28 mouse cellular contexts compared by ENCODE assay signal in genomic region chr3:84775577-84775976, GRCm38 (mm10). TPM values are rescaled to one million over a fixed set of nuclear protein-coding genes. Genes with fewer than 3 reads are reported as not detected.
A peak's percentile ranks its signal among the peaks of the same experiment; 100 is the strongest.
DNase-seq lines count a peak whose midpoint lies in the region; ATAC-seq and TF ChIP-seq lines count a peak whose summit lies in the region.
"Had no signal": no experiment of that assay in that cellular context is flagged by ENCODE, and none has a peak within 500 bp of the region (broad histone marks: within the 10 kb centered on the region; RNA-seq: fewer than 3 reads in every experiment).

No protein-coding gene starts in this region.

- no peak overlapping the region for H3K4me2 ChIP-seq in lung, postnatal 0 days (replicated peaks; ENCODE audit: low read depth, low read length)
- no peak overlapping the region for H3K4me2 ChIP-seq in limb, embryonic 15.5 days
- H3K4me2 ChIP-seq: forebrain, embryonic 12.5 days; heart, embryonic 11.5 days; hindbrain, embryonic 12.5 days; midbrain, embryonic 15.5 days had no signal

- TF ChIP-seq EP300 in lung, postnatal 0 days (IDR thresholded peaks at IDR 0.05), result no peak

- intact Hi-C loops in gastrocnemius, adult 2 months (cut with DNase I), result no loop called here

- H3K4me3 ChIP-seq in lung, postnatal 0 days (ENCODE audit: low read depth, low read length), result no peak overlapping the region
- H3K4me3 ChIP-seq in limb, embryonic 10.5 days, result no peak overlapping the region
- H3K4me3 ChIP-seq in limb, embryonic 15.5 days, result no peak overlapping the region
- H3K4me3 ChIP-seq in gastrocnemius, adult 2 months, result no peak overlapping the region
- H3K4me3 ChIP-seq in cerebellum, adult 2 months (replicated peaks; ENCODE audit: insufficient read depth, low read depth, low read length), result no peak overlapping the region
- H3K4me3 ChIP-seq: erythroblast, embryonic 14.5 days; forebrain, embryonic 12.5 days; hindbrain, embryonic 12.5 days; layer of hippocampus, adult 2 months; midbrain, embryonic 10.5 days; midbrain, embryonic 15.5 days had no signal

- no peaks in the 10 kb centered on the region for H3K27me3 ChIP-seq in lung, postnatal 0 days (replicated peaks; ENCODE audit: insufficient read depth, low read length)
- H3K27me3 ChIP-seq in limb, embryonic 10.5 days (ENCODE audit: low read depth, poor library complexity, severe bottlenecking), result no peaks in the 10 kb centered on the region
- H3K27me3 ChIP-seq in limb, embryonic 15.5 days, result no peaks in the 10 kb centered on the region
- H3K27me3 ChIP-seq in cerebellum, adult 2 months (ENCODE audit: control insufficient read depth, insufficient read depth, low read length), result no peaks in the 10 kb centered on the region
- H3K27me3 ChIP-seq: forebrain, embryonic 12.5 days; hindbrain, embryonic 12.5 days; midbrain, embryonic 15.5 days; Patski had no signal

- no peak overlapping the region for H3K9ac ChIP-seq in lung, postnatal 0 days (replicated peaks; ENCODE audit: low read depth)
- H3K9ac ChIP-seq in limb, embryonic 15.5 days, result no peak overlapping the region
- H3K9ac ChIP-seq: forebrain, embryonic 12.5 days; forebrain, postnatal 0 days; hindbrain, embryonic 12.5 days; liver, embryonic 14.5 days; midbrain, embryonic 15.5 days had no signal

- peak; percentile 21 for DNase-seq in lung, postnatal 0 days (ENCODE audit: low spot score)
- no peak for DNase-seq in lung, postnatal 25 days (ENCODE audit: low spot score)
- no peak for DNase-seq in limb, embryonic 10.5 days (ENCODE audit: low spot score)
- DNase-seq in gastrocnemius, adult 2 months, result no peak
- no peak for DNase-seq in cerebellum, adult 2 months
- DNase-seq in right cerebral cortex, adult 18-20 months, result no peak
- DNase-seq in heart, adult 9 months (ENCODE audit: low spot score in 2 of 2), result no peak
- DNase-seq: adrenal gland, postnatal 10 days; cerebellum, adult 9-10 months; forebrain, postnatal 0 days; gastrocnemius, postnatal 10 days; heart, postnatal 36 days; kidney, adult 11 months; left cerebral cortex, postnatal 4 days; lung, adult 2 months; lung, postnatal 14 days; spleen, adult 18-20 months had no signal

- H3K9me3 ChIP-seq in lung, postnatal 0 days (ENCODE audit: low read length), result no peaks in the 10 kb centered on the region
- H3K9me3 ChIP-seq in limb, embryonic 10.5 days (replicated peaks), result no peaks in the 10 kb centered on the region
- no peaks in the 10 kb centered on the region for H3K9me3 ChIP-seq in limb, embryonic 15.5 days
- H3K9me3 ChIP-seq: forebrain, embryonic 12.5 days; hindbrain, embryonic 12.5 days; midbrain, embryonic 10.5 days; midbrain, embryonic 15.5 days had no signal

- 0 out of 2 replicates have a peak, but pooled peaks cover 5% of the 10 kb centered on the region for H3K4me1 ChIP-seq in lung, postnatal 0 days (ENCODE audit: insufficient read depth, low read depth, low read length)
- H3K4me1 ChIP-seq in limb, embryonic 10.5 days, result peaks cover 32% of the 10 kb centered on the region
- peaks cover 15% of the 10 kb centered on the region for H3K4me1 ChIP-seq in limb, embryonic 15.5 days
- H3K4me1 ChIP-seq in cerebellum, adult 2 months (ENCODE audit: control insufficient read depth, insufficient read depth, low read length), result no peaks in the 10 kb centered on the region
- H3K4me1 ChIP-seq: forebrain, embryonic 12.5 days; hindbrain, embryonic 12.5 days; midbrain, embryonic 10.5 days; midbrain, embryonic 15.5 days had no signal

- TF ChIP-seq CTCF in lung, postnatal 0 days (IDR thresholded peaks at IDR 0.05), result no peak
- no peak for TF ChIP-seq CTCF in gastrocnemius, adult 2 months (IDR thresholded peaks at IDR 0.05)
- TF ChIP-seq CTCF in cerebellum, adult 2 months (IDR thresholded peaks at IDR 0.05; ENCODE audit: borderline replicate concordance, insufficient read depth, low read depth, low read length), result no peak

- H3K27ac ChIP-seq in lung, postnatal 0 days (ENCODE audit: low read length), result no peak overlapping the region
- H3K27ac ChIP-seq in limb, embryonic 10.5 days, result peak overlapping the region; percentile 75
- H3K27ac ChIP-seq in limb, embryonic 15.5 days, result peak overlapping the region; percentile 77
- H3K27ac ChIP-seq in gastrocnemius, adult 2 months, result no peak overlapping the region
- no peak overlapping the region for H3K27ac ChIP-seq in cerebellum, adult 2 months (ENCODE audit: insufficient read depth, low read length)
- H3K27ac ChIP-seq: forebrain, embryonic 12.5 days; hindbrain, embryonic 12.5 days; hindbrain, postnatal 0 days; layer of hippocampus, adult 2 months; liver, embryonic 14.5 days; midbrain, embryonic 10.5 days; midbrain, embryonic 15.5 days had no signal

- WGBS in lung, postnatal 0 days, result 45% methylated on average over 4 of the region's 4 CpGs
- 78% methylated on average over 4 of the region's 4 CpGs for WGBS in limb, embryonic 10.5 days
- 30% methylated on average over 4 of the region's 4 CpGs for WGBS in limb, embryonic 15.5 days
- WGBS in cerebellum, adult 2 months, result 72% methylated on average over 4 of the region's 4 CpGs

- no peak for TF ChIP-seq POLR2A in cerebellum, adult 2 months (IDR thresholded peaks at IDR 0.05; ENCODE audit: borderline replicate concordance, insufficient read depth, low read length)

- no peaks in the 10 kb centered on the region for H3K36me3 ChIP-seq in lung, postnatal 0 days (ENCODE audit: insufficient read depth, low read length)
- H3K36me3 ChIP-seq in limb, embryonic 10.5 days, result no peaks in the 10 kb centered on the region
- H3K36me3 ChIP-seq in limb, embryonic 15.5 days, result no peaks in the 10 kb centered on the region
- H3K36me3 ChIP-seq: forebrain, embryonic 12.5 days; hindbrain, embryonic 12.5 days; midbrain, embryonic 10.5 days; midbrain, embryonic 15.5 days had no signal

- ATAC-seq in lung, postnatal 0 days, result no peak
- no peak for ATAC-seq in limb, embryonic 15.5 days (ENCODE audit: insufficient number of reproducible peaks, low FRiP score, low TSS enrichment, low read depth)
- ATAC-seq: forebrain, postnatal 0 days; hindbrain, postnatal 0 days; midbrain, embryonic 15.5 days; Patski had no signal

RNA-seq across cellular contexts. Expression of gene Fbxw7, which starts 39.5 kb away (rescaled TPM):
- 8.2 and 8.6 TPM in 2 replicates for polyA plus RNA-seq in lung, postnatal 0 days (2015; fragmentation: Nextera tagmentation; extraction: Ambion mirVana)
- polyA plus RNA-seq in limb, embryonic 10.5 days (2016; fragmentation: Nextera tagmentation; extraction: Ambion mirVana), result 8.0 and 8.1 TPM in 2 replicates
- 11.4 and 13.6 TPM in 2 replicates for polyA plus RNA-seq in limb, embryonic 15.5 days (2015; fragmentation: Nextera tagmentation; extraction: Ambion mirVana)
- total RNA-seq in gastrocnemius, adult 2 months (2021), result 10 to 100 TPM; 12.1 to 27.7 TPM
- polyA plus RNA-seq in cerebellum, adult 2 months (2012; rRNA removed), result 76.2 and 87.9 TPM in 2 replicates

Comparison
In these comparisons a context has a peak if more than half of its experiments do, and no peak if none do; other contexts are left out.
1. H3K27ac ChIP-seq: peak in limb, embryonic 10.5 days (single experiment) and limb, embryonic 15.5 days (single experiment); none in lung, postnatal 0 days (single experiment), gastrocnemius, adult 2 months (single experiment) and cerebellum, adult 2 months (single experiment).